Mouse (Mus musculus) regulatory T cell (primary cell): ENCODE data around the gene Hfe.

Experiments
- in situ Hi-C: fragments of 300-600 bp; cut with MboI, MseI; formaldehyde crosslinking; loops from one replicate; pipeline ENCODE4 v1.15.1; 2025; ENCODE audit warnings: high pct_unique_total_duplicates

Gene Hfe

DNA sequence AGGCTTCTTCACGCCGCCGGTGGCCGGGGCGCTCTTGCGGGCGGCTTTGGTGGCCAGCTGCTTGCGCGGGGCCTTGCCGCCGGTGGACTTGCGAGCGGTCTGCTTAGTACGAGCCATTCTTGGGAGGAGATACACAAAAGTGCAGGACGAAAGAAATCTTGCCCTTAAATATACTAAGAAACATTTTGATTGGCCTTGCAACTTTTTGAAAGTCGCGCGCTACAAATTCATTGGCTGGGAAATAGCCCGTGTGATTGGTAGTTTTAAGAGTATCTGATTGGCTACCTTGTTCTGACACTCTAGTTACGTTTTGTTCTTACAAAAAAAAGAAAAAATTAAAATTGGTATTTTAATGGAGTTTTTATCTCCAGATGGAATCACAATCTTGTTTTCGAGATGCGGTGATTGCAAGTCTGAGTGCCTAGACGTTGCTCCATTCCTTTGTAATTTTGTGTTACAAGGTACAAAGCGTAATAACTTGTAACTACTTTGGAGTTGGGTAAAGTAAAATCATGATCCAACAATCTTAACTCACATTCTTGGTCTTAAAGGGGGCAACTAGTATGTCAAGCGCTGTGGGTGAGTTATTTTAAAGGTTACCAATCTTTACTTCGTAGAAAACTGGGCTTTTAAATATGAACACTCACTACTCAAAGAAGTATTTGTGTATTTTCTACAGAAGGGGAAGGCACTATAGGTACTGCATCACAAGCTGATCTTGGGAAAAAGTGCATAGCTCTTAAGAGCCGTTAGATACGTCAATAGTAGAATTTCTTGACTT, 34.9 kb upstream of the Hfe start, which contains the start of gene Hist1h3c:
TSS of gene Hist1h3c (minus strand) at position 222 of the 781 bp plus-strand sequence.
- in situ Hi-C loops = loop anchor here (5.0 to 25.0 kb wide), 3 partner anchors 163 to 1958 kb away; partner anchors contain the start of genes Hist1h1b, Hist1h2ah, Hist1h2an and Hist1h2bk

DNA sequence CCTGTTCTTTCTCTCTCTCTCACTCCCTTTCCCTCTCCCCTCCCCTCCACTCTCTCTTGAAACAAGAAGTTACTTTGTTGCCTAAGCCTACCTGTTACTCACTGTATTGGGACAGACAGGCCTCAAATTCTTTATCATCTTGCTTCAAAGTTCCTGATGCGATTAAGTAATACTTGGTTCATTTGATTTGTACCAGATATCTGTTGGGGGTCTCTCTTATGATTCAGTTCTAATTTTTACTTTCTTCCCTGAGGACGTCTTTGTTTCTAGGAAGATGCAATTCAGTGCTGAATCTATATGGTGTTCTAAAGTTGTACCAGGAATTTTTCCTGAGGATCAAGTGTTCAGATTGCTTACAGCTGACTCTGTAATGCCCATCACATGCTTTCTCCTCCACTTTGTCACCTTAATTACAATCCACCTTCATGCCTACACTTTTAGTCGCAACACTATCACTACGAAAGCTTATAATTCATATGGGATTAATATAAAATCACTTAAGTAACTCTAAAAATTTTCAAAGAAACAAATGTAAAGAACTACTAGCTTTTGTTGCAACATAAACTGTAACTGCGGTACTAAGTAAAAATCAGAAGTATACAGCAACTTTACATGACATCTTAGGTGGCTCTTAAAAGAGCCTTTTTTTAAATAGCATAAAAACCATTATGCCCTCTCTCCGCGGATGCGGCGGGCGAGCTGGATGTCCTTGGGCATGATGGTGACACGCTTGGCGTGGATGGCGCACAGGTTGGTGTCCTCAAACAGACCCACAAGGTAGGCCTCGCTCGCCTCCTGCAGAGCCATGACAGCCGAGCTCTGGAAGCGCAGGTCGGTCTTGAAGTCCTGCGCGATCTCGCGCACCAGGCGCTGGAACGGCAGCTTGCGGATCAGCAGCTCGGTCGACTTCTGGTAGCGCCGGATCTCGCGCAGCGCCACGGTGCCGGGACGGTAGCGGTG, 34.0 kb upstream of the Hfe start:
- in situ Hi-C loops = loop anchor here (5.0 to 25.0 kb wide), 3 partner anchors 162 to 1957 kb away; partner anchors contain the start of genes Hist1h1b, Hist1h2ah, Hist1h2an and Hist1h2bk

DNA sequence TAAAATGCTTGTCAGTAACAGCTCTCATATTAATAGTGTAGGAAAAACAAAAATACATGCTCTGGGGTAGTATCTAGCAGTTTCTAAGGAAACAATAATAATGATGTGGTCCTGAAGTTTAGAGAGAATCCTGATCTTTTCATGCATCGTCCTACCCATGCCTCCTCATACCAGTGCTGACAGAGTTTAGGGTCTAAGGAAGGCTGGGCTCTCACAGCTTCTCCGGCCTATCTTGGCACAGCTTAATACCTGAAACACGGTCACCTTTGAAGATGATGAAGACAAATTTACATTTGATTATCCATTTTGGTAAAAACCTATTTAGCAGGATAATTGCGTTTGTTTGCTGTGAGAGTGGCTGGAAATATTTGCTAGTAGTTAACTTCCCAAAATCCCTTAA, 33.3 kb upstream of the Hfe start:
- in situ Hi-C loops = loop anchor here (10.0 to 25.0 kb wide), 2 partner anchors 1709 to 1957 kb away; partner anchors contain the start of genes Hist1h1b, Hist1h2ah, Hist1h2an and Hist1h2bk

DNA sequence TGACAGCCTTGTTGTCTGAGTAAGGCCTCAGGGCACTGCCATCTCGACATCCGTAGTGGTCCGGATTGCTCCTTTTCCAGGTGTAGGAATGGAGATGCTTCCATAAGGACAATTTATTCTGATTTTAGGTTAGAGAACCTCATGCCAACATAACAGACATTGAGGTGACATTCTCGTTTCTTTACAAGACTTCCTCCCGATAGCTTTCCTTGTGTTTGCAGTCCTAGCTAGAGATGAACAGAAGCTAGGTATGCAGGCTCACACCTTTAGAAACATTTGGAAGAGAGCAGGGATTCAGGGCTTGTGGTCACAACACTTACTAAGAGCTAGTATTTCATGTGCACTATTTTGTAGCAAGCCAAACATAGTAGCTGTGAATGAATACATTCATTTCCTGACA, 32.6 kb upstream of the Hfe start:
- in situ Hi-C loops = loop anchor here (10.0 to 25.0 kb wide), 2 partner anchors 1708 to 1956 kb away; partner anchors contain the start of genes Hist1h1b, Hist1h2ah, Hist1h2an and Hist1h2bk

DNA sequence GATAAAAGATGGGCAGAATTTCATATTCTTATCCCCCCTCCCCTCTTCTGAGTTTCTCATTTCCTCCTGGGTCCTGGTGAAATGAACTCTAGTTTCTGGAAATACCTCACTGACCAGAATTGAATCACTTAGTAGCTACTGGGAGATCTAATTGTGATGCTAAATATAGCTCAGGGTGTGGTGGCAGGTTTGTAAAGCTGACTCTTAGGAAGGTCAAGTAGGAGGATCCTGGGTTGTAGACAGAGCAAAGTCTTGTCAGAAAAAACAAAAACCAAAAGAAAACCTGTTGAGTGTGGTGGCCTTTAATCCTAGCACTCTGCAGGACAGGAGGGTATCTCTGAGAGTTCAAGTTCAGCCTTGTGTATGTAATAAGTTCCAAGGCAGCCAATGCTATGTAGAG, 31.4 kb upstream of the Hfe start:
- in situ Hi-C loops = loop anchor here (10.0 to 25.0 kb wide), 2 partner anchors 1707 to 1955 kb away; partner anchors contain the start of genes Hist1h1b, Hist1h2ah, Hist1h2an and Hist1h2bk

- in situ Hi-C loops = loop anchor here (10.0 to 25.0 kb wide), 2 partner anchors 1706 to 1954 kb away; partner anchors contain the start of genes Hist1h1b, Hist1h2ah, Hist1h2an and Hist1h2bk
These were observed 30.3 kb upstream of the Hfe start for GRCm38 (mm10) chr13:23740910-23741309.

- in situ Hi-C loops = loop anchor here (10.0 to 25.0 kb wide), 2 partner anchors 1706 to 1953 kb away; partner anchors contain the start of genes Hist1h1b, Hist1h2ah, Hist1h2an and Hist1h2bk
These were observed 29.7 kb upstream of the Hfe start for GRCm38 (mm10) chr13:23740256-23740840.

GRCm38 (mm10) chr13:23739922-23740252, 29.2 kb upstream of the Hfe start:
- in situ Hi-C loops = loop anchor here (10.0 to 25.0 kb wide), 2 partner anchors 1705 to 1953 kb away; partner anchors contain the start of genes Hist1h1b, Hist1h2ah, Hist1h2an and Hist1h2bk

DNA sequence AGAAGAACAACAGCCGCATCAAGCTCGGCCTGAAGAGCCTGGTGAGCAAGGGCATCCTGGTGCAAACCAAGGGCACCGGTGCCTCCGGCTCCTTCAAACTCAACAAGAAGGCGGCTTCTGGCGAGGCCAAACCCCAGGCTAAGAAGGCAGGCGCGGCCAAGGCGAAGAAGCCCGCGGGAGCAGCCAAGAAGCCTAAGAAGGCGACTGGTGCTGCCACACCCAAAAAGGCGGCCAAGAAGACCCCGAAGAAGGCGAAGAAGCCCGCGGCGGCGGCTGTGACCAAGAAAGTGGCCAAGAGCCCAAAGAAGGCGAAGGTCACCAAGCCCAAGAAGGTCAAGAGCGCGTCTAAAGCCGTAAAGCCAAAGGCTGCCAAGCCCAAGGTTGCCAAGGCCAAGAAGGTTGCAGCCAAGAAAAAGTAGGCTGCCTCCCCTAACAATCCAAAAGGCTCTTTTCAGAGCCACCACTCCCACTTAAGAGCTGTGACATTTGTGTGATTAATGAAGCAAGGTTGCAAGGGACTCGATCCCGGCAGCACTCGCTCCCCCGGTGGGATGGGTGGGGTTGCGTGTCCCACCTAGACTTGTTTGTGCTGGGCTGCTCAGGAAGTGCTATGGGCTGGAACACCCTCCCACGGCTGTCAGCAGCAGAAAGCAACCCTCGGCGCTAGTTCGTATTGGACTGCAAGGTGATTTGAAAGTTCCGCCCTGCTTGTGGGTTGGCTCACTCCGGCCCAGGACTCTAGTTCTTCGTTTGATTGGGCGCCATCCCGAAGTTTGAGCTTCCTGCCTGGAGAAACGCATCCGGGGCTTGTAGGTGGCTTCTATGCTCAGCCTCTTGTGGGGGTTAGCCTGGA, 28.6 kb upstream of the Hfe start:
- in situ Hi-C loops = loop anchor here (25.0 kb wide), 1 partner anchor 1952 kb away; the partner anchor contains the start of genes Hist1h1b, Hist1h2an, Hist1h2bp and Hist1h3i

DNA sequence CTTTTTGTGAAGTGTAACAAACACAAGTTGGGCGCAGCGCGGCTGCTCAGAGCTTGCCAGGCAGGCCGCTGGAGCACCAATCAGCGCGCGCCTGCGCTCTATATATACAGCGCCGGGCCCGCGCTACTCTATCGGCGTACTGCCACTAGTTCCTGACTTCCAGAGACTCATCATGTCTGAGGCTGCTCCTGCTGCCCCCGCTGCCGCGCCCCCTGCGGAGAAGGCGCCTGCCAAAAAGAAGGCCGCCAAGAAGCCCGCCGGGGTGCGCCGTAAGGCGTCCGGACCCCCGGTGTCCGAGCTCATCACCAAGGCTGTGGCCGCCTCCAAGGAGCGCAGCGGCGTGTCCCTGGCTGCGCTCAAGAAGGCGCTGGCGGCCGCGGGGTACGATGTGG, 28.0 kb upstream of the Hfe start, which contains the start of gene Hist1h1c:
TSS of gene Hist1h1c (plus strand) at position 132 of the 392 bp plus-strand sequence.
- in situ Hi-C loops = loop anchor here (25.0 kb wide), 1 partner anchor 1951 kb away; the partner anchor contains the start of genes Hist1h1b, Hist1h2an, Hist1h2bp and Hist1h3i

DNA sequence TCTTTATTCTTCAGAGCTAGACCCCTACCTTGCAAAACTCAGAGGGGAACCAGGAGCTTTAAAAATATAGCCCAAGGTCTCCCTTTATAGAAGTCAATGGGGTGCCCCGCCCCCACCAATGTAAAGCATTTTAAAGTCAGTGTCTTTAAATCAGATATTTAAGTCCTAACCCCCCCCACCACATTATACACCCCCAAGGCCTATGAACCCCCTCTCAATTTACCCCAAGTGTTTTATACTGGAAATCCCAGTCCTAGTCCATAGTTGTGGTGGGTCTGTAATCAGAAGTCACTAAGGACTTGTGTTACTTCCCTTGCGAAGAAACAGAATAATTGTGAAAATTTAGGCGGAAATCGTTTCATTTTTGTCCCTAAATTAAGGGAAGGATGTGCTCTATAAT, 27.4 kb upstream of the Hfe start:
- in situ Hi-C loops = loop anchor here (25.0 kb wide), 1 partner anchor 1951 kb away; the partner anchor contains the start of genes Hist1h1b, Hist1h2an, Hist1h2bp and Hist1h3i

- in situ Hi-C loops = loop anchor here (25.0 kb wide), 1 partner anchor 1950 kb away; the partner anchor contains the start of genes Hist1h1b, Hist1h2an, Hist1h2bp and Hist1h3i
These were observed 26.4 kb upstream of the Hfe start for GRCm38 (mm10) chr13:23737091-23737490.

DNA sequence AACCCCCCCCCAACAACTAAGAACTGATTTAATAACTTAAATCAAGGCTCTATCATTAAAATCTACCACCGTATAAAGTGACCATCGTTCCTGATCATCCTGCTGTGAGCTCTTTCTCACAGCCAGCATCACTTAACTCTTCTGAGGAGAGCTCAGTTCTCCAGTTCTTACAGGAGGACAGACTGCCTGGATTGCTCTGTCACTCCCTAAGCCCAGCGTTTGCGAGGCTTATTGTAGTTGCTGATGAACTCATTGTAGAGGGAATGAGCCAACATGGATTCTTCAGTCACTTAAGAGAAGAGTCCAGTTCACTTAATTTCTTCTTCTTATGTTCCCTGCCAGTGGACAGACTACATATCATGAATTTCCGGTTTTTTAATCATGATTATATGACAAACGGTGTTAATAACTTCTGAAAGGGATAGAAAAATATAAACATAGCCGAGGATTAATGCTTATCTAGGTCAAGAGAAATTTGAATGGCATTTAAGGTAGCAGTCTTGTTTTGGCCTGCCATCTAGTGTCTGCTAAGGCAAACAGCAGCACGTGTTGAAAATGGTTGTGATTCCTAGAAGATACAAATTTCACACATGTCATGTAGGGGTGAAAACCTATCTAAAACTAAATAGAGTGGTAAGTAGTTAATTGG, 21.6 kb upstream of the Hfe start:
- in situ Hi-C loops = loop anchor here (5.0 to 25.0 kb wide), 2 partner anchors 40 to 1945 kb away; partner anchors contain the start of genes Hist1h1b, Hist1h2an, Hist1h2bp and Hist1h3i

DNA sequence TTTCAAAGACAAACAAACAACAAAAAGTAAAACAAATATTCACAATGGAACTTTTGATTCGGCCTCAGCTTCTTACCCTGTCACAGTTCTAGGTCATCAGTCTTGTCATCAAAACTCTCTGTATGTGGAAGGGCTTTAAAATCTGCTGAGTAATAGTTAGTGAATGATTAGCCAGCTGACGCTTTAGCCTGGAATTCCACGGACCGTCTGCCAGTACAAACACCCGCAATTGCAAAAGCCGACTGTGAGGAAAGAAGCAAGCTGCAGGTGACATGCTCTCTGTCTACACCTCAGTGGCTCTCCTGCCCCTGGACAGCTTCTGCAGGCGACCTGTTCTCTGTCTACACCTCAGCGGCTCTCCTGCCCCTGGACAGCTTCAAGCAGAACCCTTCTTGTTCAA, 19.8 kb upstream of the Hfe start:
- in situ Hi-C loops = loop anchor here (5.0 to 25.0 kb wide), 2 partner anchors 38 to 1943 kb away; partner anchors contain the start of genes Hist1h1b, Hist1h2an, Hist1h2bp and Hist1h3i

- in situ Hi-C loops = loop anchor here (5.0 to 25.0 kb wide), 3 partner anchors 37 to 1942 kb away; partner anchors contain the start of genes Hist1h1b, Hist1h2an, Hist1h2bp and Hist1h3i
These were observed 19.1 kb upstream of the Hfe start for GRCm38 (mm10) chr13:23729706-23730105.

GRCm38 (mm10) chr13:23729192-23729525, 18.5 kb upstream of the Hfe start:
- in situ Hi-C loops = loop anchor here (5.0 to 25.0 kb wide), 2 partner anchors 97 to 1942 kb away; partner anchors contain the start of genes Hist1h1b, Hist1h2an, Hist1h2bp and Hist1h3i

- in situ Hi-C loops = loop anchor here (5.0 to 25.0 kb wide), 2 partner anchors 96 to 1941 kb away; partner anchors contain the start of genes Hist1h1b, Hist1h2an, Hist1h2bp and Hist1h3i
These were observed 18.0 kb upstream of the Hfe start for GRCm38 (mm10) chr13:23728472-23729191.
